Mouse (Mus musculus): Measurements from ENCODE around the gene Dao. TPM values are rescaled to one million over a fixed set of nuclear protein-coding genes. Genes with fewer than 3 reads are reported as not detected.

The Dao gene
- polyA plus RNA-seq (2015; fragmentation: Nextera tagmentation; extraction: Ambion mirVana): 0.15 and 0.24 TPM in 2 replicates

GRCm38 (mm10) chr5:114003542-114003941 lies at the start of gene Dao:
Gene Dao, plus strand, starts transcription at chr5:114003703.
- Histone ChIP-seq H3K4me3 (ENCODE audit: low read depth, low read length) (no peak within 1 kb of the TSS), H3K4me1 (replicated peaks; ENCODE audit: control insufficient read depth, insufficient read depth) (no peaks in the 10 kb centered on the region), H3K27ac (replicated peaks) (no peak within 1 kb of the TSS), H3K36me3 (ENCODE audit: control insufficient read depth, insufficient read depth, low read length) (no peaks in the 10 kb centered on the region), H3K27me3 (ENCODE audit: control insufficient read depth, insufficient read depth, low read length) (no peaks in the 10 kb centered on the region), H3K9ac (ENCODE audit: low read length) (no peak within 1 kb of the TSS), H3K9me3 (ENCODE audit: control insufficient read depth, low read length) (no peaks in the 10 kb centered on the region), H3K4me2 (replicated peaks; ENCODE audit: low read depth) (no peak within 1 kb of the TSS)
- WGBS: 31% methylated on average over 5 of the region's 5 CpGs
- TF ChIP-seq EP300 (optimal IDR thresholded peaks at IDR 0.05) (no peak), CTCF (IDR thresholded peaks at IDR 0.05; ENCODE audit: low read depth) (no peak)
- no peak for ATAC-seq (ENCODE audit: low FRiP score, low TSS enrichment)
- DNase-seq (ENCODE audit: low spot score): no peak

GRCm38 (mm10) chr5:113954421-113954820 lies 49.1 kb upstream of the Dao start:
- no peaks in the 10 kb centered on the region for H3K27me3 ChIP-seq (ENCODE audit: control insufficient read depth, insufficient read depth, low read length)
- H3K4me3 ChIP-seq (ENCODE audit: low read depth, low read length): no peak overlapping the region
- ATAC-seq (ENCODE audit: low FRiP score, low TSS enrichment): peak; percentile 63; the same call in 1 of the 2 replicates
- peak; percentile 85 for DNase-seq (ENCODE audit: low spot score)
- no peak overlapping the region for H3K4me2 ChIP-seq (replicated peaks; ENCODE audit: low read depth)
- H3K9me3 ChIP-seq (ENCODE audit: control insufficient read depth, low read length): no peaks in the 10 kb centered on the region
- WGBS: 8% methylated on average over 7 of the region's 7 CpGs
- TF ChIP-seq EP300 (optimal IDR thresholded peaks at IDR 0.05): no peak
- TF ChIP-seq CTCF (IDR thresholded peaks at IDR 0.05; ENCODE audit: low read depth): peak; percentile 99
- H3K27ac ChIP-seq (replicated peaks): no peak overlapping the region
- no peak overlapping the region for H3K9ac ChIP-seq (ENCODE audit: low read length)
- H3K36me3 ChIP-seq (ENCODE audit: control insufficient read depth, insufficient read depth, low read length): peaks cover 22% of the 10 kb centered on the region
- no peaks in the 10 kb centered on the region for H3K4me1 ChIP-seq (replicated peaks; ENCODE audit: control insufficient read depth, insufficient read depth)

- H3K9ac ChIP-seq (ENCODE audit: low read length): no peak overlapping the region
- H3K4me1 ChIP-seq (replicated peaks; ENCODE audit: control insufficient read depth, insufficient read depth): no peaks in the 10 kb centered on the region
- H3K36me3 ChIP-seq (ENCODE audit: control insufficient read depth, insufficient read depth, low read length): peaks cover 15% of the 10 kb centered on the region
- no peaks in the 10 kb centered on the region for H3K9me3 ChIP-seq (ENCODE audit: control insufficient read depth, low read length)
- H3K27ac ChIP-seq (replicated peaks): no peak overlapping the region
- 85% methylated on average over 5 of the region's 5 CpGs for WGBS
- H3K4me3 ChIP-seq (ENCODE audit: low read depth, low read length): no peak overlapping the region
- TF ChIP-seq CTCF (IDR thresholded peaks at IDR 0.05; ENCODE audit: low read depth) (no peak), EP300 (optimal IDR thresholded peaks at IDR 0.05) (no peak)
- H3K27me3 ChIP-seq (ENCODE audit: control insufficient read depth, insufficient read depth, low read length): no peaks in the 10 kb centered on the region
- DNase-seq (ENCODE audit: low spot score): no peak
- no peak overlapping the region for H3K4me2 ChIP-seq (replicated peaks; ENCODE audit: low read depth)
- no peak for ATAC-seq (ENCODE audit: low FRiP score, low TSS enrichment)
Measured at GRCm38 (mm10) chr5:113955281-113955680, 48.2 kb upstream of the Dao start.

- no peaks in the 10 kb centered on the region for H3K27me3 ChIP-seq (ENCODE audit: control insufficient read depth, insufficient read depth, low read length)
- H3K36me3 ChIP-seq (ENCODE audit: control insufficient read depth, insufficient read depth, low read length): peaks cover 10% of the 10 kb centered on the region
- DNase-seq (ENCODE audit: low spot score) (no peak), ATAC-seq (ENCODE audit: low FRiP score, low TSS enrichment) (no peak)
- no peak overlapping the region for H3K9ac ChIP-seq (ENCODE audit: low read length)
- WGBS: 88% methylated on average over 8 of the region's 8 CpGs
- no peaks in the 10 kb centered on the region for H3K4me1 ChIP-seq (replicated peaks; ENCODE audit: control insufficient read depth, insufficient read depth)
- H3K27ac ChIP-seq (replicated peaks): no peak overlapping the region
- no peaks in the 10 kb centered on the region for H3K9me3 ChIP-seq (ENCODE audit: control insufficient read depth, low read length)
- H3K4me2 ChIP-seq (replicated peaks; ENCODE audit: low read depth): no peak overlapping the region
- TF ChIP-seq CTCF (IDR thresholded peaks at IDR 0.05; ENCODE audit: low read depth) (no peak), EP300 (optimal IDR thresholded peaks at IDR 0.05) (no peak)
- no peak overlapping the region for H3K4me3 ChIP-seq (ENCODE audit: low read depth, low read length)
Measured at GRCm38 (mm10) chr5:113955691-113956090, 47.8 kb upstream of the Dao start.

- peak; percentile 96 for TF ChIP-seq CTCF (IDR thresholded peaks at IDR 0.05; ENCODE audit: low read depth)
- TF ChIP-seq EP300 (optimal IDR thresholded peaks at IDR 0.05): no peak
- H3K27me3 ChIP-seq (ENCODE audit: control insufficient read depth, insufficient read depth, low read length): no peaks in the 10 kb centered on the region
- H3K9me3 ChIP-seq (ENCODE audit: control insufficient read depth, low read length): no peaks in the 10 kb centered on the region
- DNase-seq (ENCODE audit: low spot score): peak; percentile 94
- peak; percentile 67; the same call in 1 of the 2 replicates for ATAC-seq (ENCODE audit: low FRiP score, low TSS enrichment)
- H3K27ac ChIP-seq (replicated peaks): no peak overlapping the region
- H3K4me1 ChIP-seq (replicated peaks; ENCODE audit: control insufficient read depth, insufficient read depth): no peaks in the 10 kb centered on the region
- 9% methylated on average over 4 of the region's 4 CpGs for WGBS
- no peak overlapping the region for H3K9ac ChIP-seq (ENCODE audit: low read length)
- peaks cover 10% of the 10 kb centered on the region for H3K36me3 ChIP-seq (ENCODE audit: control insufficient read depth, insufficient read depth, low read length)
- H3K4me3 ChIP-seq (ENCODE audit: low read depth, low read length): no peak overlapping the region
- no peak overlapping the region for H3K4me2 ChIP-seq (replicated peaks; ENCODE audit: low read depth)
Measured at GRCm38 (mm10) chr5:113956510-113956909, 47.0 kb upstream of the Dao start.

- WGBS: 32% methylated on average over 6 of the region's 6 CpGs
- TF ChIP-seq CTCF (IDR thresholded peaks at IDR 0.05; ENCODE audit: low read depth): no peak
- TF ChIP-seq EP300 (optimal IDR thresholded peaks at IDR 0.05): no peak
- Histone ChIP-seq H3K27me3 (ENCODE audit: control insufficient read depth, insufficient read depth, low read length) (no peaks in the 10 kb centered on the region), H3K9ac (ENCODE audit: low read length) (no peak overlapping the region), H3K36me3 (ENCODE audit: control insufficient read depth, insufficient read depth, low read length) (peaks cover 8% of the 10 kb centered on the region), H3K4me1 (replicated peaks; ENCODE audit: control insufficient read depth, insufficient read depth) (no peaks in the 10 kb centered on the region), H3K9me3 (ENCODE audit: control insufficient read depth, low read length) (no peaks in the 10 kb centered on the region), H3K27ac (replicated peaks) (no peak overlapping the region), H3K4me3 (ENCODE audit: low read depth, low read length) (no peak overlapping the region), H3K4me2 (replicated peaks; ENCODE audit: low read depth) (no peak overlapping the region)
- no peak for DNase-seq (ENCODE audit: low spot score)
- no peak for ATAC-seq (ENCODE audit: low FRiP score, low TSS enrichment)
Measured at GRCm38 (mm10) chr5:113959039-113959438, 44.5 kb upstream of the Dao start.
